Mouse (Mus musculus): Measurements from ENCODE around the gene Ndufa7. TPM values are rescaled to one million over a fixed set of nuclear protein-coding genes. Genes with fewer than 3 reads are reported as not detected.

Ndufa7 gene
- polyA plus RNA-seq (2017; shearing (Covaris generic)) = 100 to 1,000 TPM; 364 to 457 (median 417) TPM

- peak; percentile 97 for ATAC-seq
Observed at GRCm38 (mm10) chr17:33824084-33824996, at the start of gene Ndufa7, which contains the start of gene Rps28. Gene Ndufa7 (plus strand): TSS chr17:33824572. Gene Rps28 (minus strand): TSS chr17:33824562.

GRCm38 (mm10) chr17:33774573-33775155, 49.7 kb upstream of the Ndufa7 start:
- no peak for ATAC-seq

GRCm38 (mm10) chr17:33775287-33775686, 49.1 kb upstream of the Ndufa7 start:
- no peak for ATAC-seq

GRCm38 (mm10) chr17:33779271-33779966, 45.0 kb upstream of the Ndufa7 start:
- no peak for ATAC-seq

- ATAC-seq = no peak
Observed at GRCm38 (mm10) chr17:33779967-33780295, 44.4 kb upstream of the Ndufa7 start.

- peak; percentile 75 for ATAC-seq
Observed at GRCm38 (mm10) chr17:33780431-33780830, 43.9 kb upstream of the Ndufa7 start.

GRCm38 (mm10) chr17:33781124-33781977, 43.0 kb upstream of the Ndufa7 start, which contains the start of gene Angptl4:
Gene Angptl4 (minus strand): TSS chr17:33781830.
- ATAC-seq = peak; percentile 64

GRCm38 (mm10) chr17:33782067-33782466, 42.3 kb upstream of the Ndufa7 start:
- no peak for ATAC-seq

GRCm38 (mm10) chr17:33783408-33783807, 41.0 kb upstream of the Ndufa7 start:
- no peak for ATAC-seq

GRCm38 (mm10) chr17:33784939-33785338, 39.4 kb upstream of the Ndufa7 start:
- no peak for ATAC-seq

- no peak for ATAC-seq
Observed at GRCm38 (mm10) chr17:33786375-33786774, 38.0 kb upstream of the Ndufa7 start.

GRCm38 (mm10) chr17:33788732-33789131, 35.6 kb upstream of the Ndufa7 start:
- no peak for ATAC-seq

GRCm38 (mm10) chr17:33798306-33798705, 26.1 kb upstream of the Ndufa7 start:
- no peak for ATAC-seq

GRCm38 (mm10) chr17:33799277-33799676, 25.1 kb upstream of the Ndufa7 start:
- ATAC-seq = no peak

GRCm38 (mm10) chr17:33802221-33802620, 22.2 kb upstream of the Ndufa7 start:
- no peak for ATAC-seq

- no peak for ATAC-seq
Observed at GRCm38 (mm10) chr17:33804205-33804604, 20.2 kb upstream of the Ndufa7 start.

- no peak for ATAC-seq
Observed at GRCm38 (mm10) chr17:33804745-33805144, 19.6 kb upstream of the Ndufa7 start.

- no peak for ATAC-seq
Observed at GRCm38 (mm10) chr17:33807181-33807888, 17.0 kb upstream of the Ndufa7 start.

GRCm38 (mm10) chr17:33808192-33808591, 16.2 kb upstream of the Ndufa7 start:
- no peak for ATAC-seq

GRCm38 (mm10) chr17:33810334-33811141, 13.8 kb upstream of the Ndufa7 start, which contains the start of gene Kank3:
Gene Kank3 (plus strand): TSS chr17:33810519.
- peak; percentile 88 for ATAC-seq

GRCm38 (mm10) chr17:33811142-33811516, 13.2 kb upstream of the Ndufa7 start:
- no peak for ATAC-seq
